Mouse (Mus musculus): Measurements from ENCODE around the gene Rita1. TPM values are rescaled to one million over a fixed set of nuclear protein-coding genes. Genes with fewer than 3 reads are reported as not detected.

Rita1 gene
- total and polyA plus RNA-seq, 3 experiments: 8.4 to 42.4 (median 9.5) TPM

DNA sequence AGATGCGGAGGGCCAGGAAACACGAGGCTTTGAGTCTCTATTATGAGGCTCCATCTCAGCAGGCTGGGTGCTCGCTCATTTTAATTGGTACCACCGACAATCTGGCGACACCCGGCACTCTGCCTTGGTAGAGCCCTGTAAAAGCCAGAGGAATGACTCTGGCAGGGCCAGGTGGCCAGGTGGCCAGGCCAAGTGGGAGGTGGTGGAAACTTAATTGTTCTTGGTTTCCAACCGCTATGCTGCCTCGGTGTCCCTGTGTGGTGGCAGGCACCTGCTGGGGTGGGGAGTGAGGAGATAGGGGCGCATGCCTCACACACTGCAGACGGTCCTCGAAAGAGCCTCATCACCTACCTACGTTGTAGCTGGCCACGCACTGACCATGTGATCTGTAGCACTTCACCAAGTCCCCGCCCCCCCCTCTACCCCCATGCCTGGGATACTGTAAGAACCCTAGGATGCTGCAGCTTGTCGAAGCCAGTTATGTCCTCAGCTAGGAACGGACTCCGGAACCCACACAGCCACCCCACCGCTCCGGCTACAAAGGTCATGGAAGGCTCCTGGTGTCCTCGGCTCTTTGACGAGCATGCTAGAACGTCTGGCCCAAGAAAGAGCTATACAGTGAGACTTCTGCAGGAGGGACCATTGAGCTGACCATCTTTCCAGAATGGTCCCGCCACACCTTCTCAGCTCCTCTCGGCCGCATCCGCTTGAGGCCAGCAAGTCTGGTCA lies 32.3 kb downstream of the Rita1 start:
- no peak for TF ChIP-seq CTCF (IDR thresholded peaks at IDR 0.05; ENCODE audit: low read depth, low read length)
- no peak for TF ChIP-seq GATA1 (IDR thresholded peaks at IDR 0.05; ENCODE audit: borderline replicate concordance, low read length)
- no peak for TF ChIP-seq POLR2AphosphoS5 (IDR thresholded peaks at IDR 0.05; ENCODE audit: insufficient replicate concordance, low read depth, low read length)
- TF ChIP-seq GATA2 (IDR thresholded peaks at IDR 0.05; ENCODE audit: borderline replicate concordance, low read depth, low read length): no peak
- no peak for TF ChIP-seq TAL1 (conservative IDR thresholded peaks at IDR 0.05; ENCODE audit: low read depth, low read length)
- ATAC-seq (ENCODE audit: extremely low read depth, insufficient number of reproducible peaks, low FRiP score, poor library complexity, severe bottlenecking): no peak
- no peaks in the 10 kb centered on the region for H3K27me3 ChIP-seq (ENCODE audit: insufficient read depth, low read length)
- H3K4me3 ChIP-seq (ENCODE audit: low read depth, low read length): no peak overlapping the region
- H3K9me3 ChIP-seq (replicated peaks): no peaks in the 10 kb centered on the region
- peaks cover 87% of the 10 kb centered on the region for H3K36me3 ChIP-seq (replicated peaks)
- H3K4me1 ChIP-seq (ENCODE audit: insufficient read depth, low read depth, low read length): peaks cover 55% of the 10 kb centered on the region
- DNase-seq (ENCODE audit: low spot score): no peak

GRCm38 (mm10) chr5:120579211-120579897 lies 33.0 kb downstream of the Rita1 start:
- H3K4me1 ChIP-seq (ENCODE audit: insufficient read depth, low read depth, low read length): peaks cover 54% of the 10 kb centered on the region
- H3K9me3 ChIP-seq (replicated peaks): no peaks in the 10 kb centered on the region
- H3K27me3 ChIP-seq (ENCODE audit: insufficient read depth, low read length): no peaks in the 10 kb centered on the region
- H3K36me3 ChIP-seq (replicated peaks): peaks cover 87% of the 10 kb centered on the region
- ATAC-seq (ENCODE audit: extremely low read depth, insufficient number of reproducible peaks, low FRiP score, poor library complexity, severe bottlenecking): no peak
- DNase-seq (ENCODE audit: low spot score): no peak
- no peak overlapping the region; the same call in 1 of the 2 replicates for H3K4me3 ChIP-seq (ENCODE audit: low read depth, low read length)
- no peak for TF ChIP-seq GATA1 (IDR thresholded peaks at IDR 0.05; ENCODE audit: borderline replicate concordance, low read length)
- no peak for TF ChIP-seq TAL1 (conservative IDR thresholded peaks at IDR 0.05; ENCODE audit: low read depth, low read length)
- no peak for TF ChIP-seq CTCF (IDR thresholded peaks at IDR 0.05; ENCODE audit: low read depth, low read length)
- TF ChIP-seq GATA2 (IDR thresholded peaks at IDR 0.05; ENCODE audit: borderline replicate concordance, low read depth, low read length): no peak
- no peak; the same call in 1 of the 2 replicates for TF ChIP-seq POLR2AphosphoS5 (IDR thresholded peaks at IDR 0.05; ENCODE audit: insufficient replicate concordance, low read depth, low read length)

DNA sequence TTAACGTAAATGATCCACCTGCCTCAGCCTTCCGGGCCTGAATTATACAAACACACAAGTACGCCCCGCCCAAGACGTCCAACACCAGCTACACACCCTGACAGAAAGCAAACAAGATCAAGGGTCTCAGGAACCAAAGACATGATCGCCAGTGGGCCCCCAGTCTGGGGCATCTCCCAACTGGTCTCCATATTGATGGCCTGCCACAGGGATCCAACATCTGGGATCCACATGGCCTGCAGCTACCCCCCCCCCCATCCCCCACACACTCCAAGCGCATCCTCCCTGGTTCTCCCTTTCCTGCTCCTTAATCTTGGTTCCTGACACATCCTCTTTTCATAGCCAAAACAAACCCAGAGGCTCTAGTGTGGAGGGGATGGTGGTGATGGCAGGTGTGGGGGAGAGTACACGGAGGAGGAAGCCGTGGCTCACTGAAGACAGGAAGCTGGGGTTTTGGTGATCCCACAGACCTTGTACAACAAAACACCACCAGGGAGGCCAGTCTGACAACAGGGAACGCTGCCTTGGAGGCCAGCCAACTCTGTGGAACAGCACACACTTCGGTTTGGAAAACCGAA lies 33.8 kb downstream of the Rita1 start:
- Histone ChIP-seq H3K27me3 (ENCODE audit: insufficient read depth, low read length) (no peaks in the 10 kb centered on the region), H3K9me3 (replicated peaks) (no peaks in the 10 kb centered on the region), H3K36me3 (replicated peaks) (peaks cover 85% of the 10 kb centered on the region), H3K4me1 (ENCODE audit: insufficient read depth, low read depth, low read length) (peaks cover 51% of the 10 kb centered on the region), H3K4me3 (ENCODE audit: low read depth, low read length) (no peak overlapping the region; the same call in 1 of the 2 replicates)
- ATAC-seq (ENCODE audit: extremely low read depth, insufficient number of reproducible peaks, low FRiP score, poor library complexity, severe bottlenecking) (no peak), DNase-seq (ENCODE audit: low spot score) (no peak)
- TF ChIP-seq CTCF (IDR thresholded peaks at IDR 0.05; ENCODE audit: low read depth, low read length) (no peak), POLR2AphosphoS5 (IDR thresholded peaks at IDR 0.05; ENCODE audit: insufficient replicate concordance, low read depth, low read length) (no peak), TAL1 (conservative IDR thresholded peaks at IDR 0.05; ENCODE audit: low read depth, low read length) (no peak), GATA1 (IDR thresholded peaks at IDR 0.05; ENCODE audit: borderline replicate concordance, low read length) (no peak), GATA2 (IDR thresholded peaks at IDR 0.05; ENCODE audit: borderline replicate concordance, low read depth, low read length) (no peak)

DNA sequence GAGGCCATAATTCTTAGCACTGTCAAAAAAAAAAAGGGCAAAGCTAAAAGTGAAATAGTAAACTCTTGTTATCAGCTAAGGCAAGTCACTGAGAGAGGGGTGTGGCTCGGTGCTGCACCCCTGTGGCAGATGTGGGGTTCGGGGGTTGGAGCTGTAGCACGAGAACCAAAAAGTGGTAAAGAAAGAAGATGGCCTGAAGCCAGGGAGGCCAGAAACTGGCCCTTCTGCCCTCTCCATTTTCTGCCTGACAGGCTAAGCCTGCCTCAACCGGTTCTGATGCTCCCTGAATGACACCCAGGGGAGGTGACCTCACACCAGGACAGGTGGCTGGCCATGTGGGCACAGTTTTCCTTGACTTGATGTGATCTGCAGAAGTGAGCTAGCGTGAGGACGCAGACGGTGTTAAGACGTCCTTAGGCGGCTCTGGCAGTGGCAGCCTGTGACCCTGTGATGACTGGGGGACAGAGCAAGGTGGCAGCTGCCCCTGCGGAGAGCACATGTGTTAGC lies 34.4 kb downstream of the Rita1 start:
- peaks cover 85% of the 10 kb centered on the region for H3K36me3 ChIP-seq (replicated peaks)

DNA sequence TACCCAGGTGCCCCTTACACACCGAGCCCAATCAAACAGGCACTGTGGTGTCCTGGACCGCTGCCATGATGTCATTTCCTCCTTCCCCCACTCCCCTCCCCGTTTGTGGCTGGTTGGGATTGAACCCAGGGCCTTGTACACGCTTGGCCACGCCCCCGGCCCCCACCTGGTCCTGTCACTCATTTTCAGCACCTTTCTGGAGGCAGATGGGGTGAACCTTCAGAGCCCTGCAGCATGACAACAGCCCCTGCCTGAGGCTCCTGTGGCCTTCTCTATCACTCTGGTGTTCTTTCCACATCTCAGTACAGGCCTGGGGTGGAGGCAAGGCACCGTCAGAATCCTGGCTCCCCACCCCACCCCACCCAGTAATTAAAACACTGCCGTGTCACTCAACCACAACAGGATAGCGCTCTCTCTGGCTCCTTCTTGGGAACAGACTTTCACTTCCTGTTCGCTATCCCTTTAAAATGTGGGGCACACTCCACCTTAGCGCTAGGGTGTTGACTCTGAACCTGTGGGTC lies 35.5 kb downstream of the Rita1 start:
- peak overlapping the region; percentile 41; the same call in 1 of the 2 replicates for H3K4me3 ChIP-seq (ENCODE audit: low read depth, low read length)

More for the DNA sequence above, 34.4 kb downstream of the Rita1 start:
- TF ChIP-seq GATA2 (IDR thresholded peaks at IDR 0.05; ENCODE audit: borderline replicate concordance, low read depth, low read length) (no peak), POLR2AphosphoS5 (IDR thresholded peaks at IDR 0.05; ENCODE audit: insufficient replicate concordance, low read depth, low read length) (no peak), GATA1 (IDR thresholded peaks at IDR 0.05; ENCODE audit: borderline replicate concordance, low read length) (no peak), TAL1 (conservative IDR thresholded peaks at IDR 0.05; ENCODE audit: low read depth, low read length) (no peak), CTCF (IDR thresholded peaks at IDR 0.05; ENCODE audit: low read depth, low read length) (no peak)
- DNase-seq (ENCODE audit: low spot score) (peak; percentile 71), ATAC-seq (ENCODE audit: extremely low read depth, insufficient number of reproducible peaks, low FRiP score, poor library complexity, severe bottlenecking) (peak; percentile 77)
- Histone ChIP-seq H3K4me1 (ENCODE audit: insufficient read depth, low read depth, low read length) (peaks cover 46% of the 10 kb centered on the region), H3K4me3 (ENCODE audit: low read depth, low read length) (peak overlapping the region; percentile 62; the same call in 1 of the 2 replicates), H3K27me3 (ENCODE audit: insufficient read depth, low read length) (no peaks in the 10 kb centered on the region), H3K9me3 (replicated peaks) (no peaks in the 10 kb centered on the region)

More for the DNA sequence above, 35.5 kb downstream of the Rita1 start:
- Histone ChIP-seq H3K27me3 (ENCODE audit: insufficient read depth, low read length) (no peaks in the 10 kb centered on the region), H3K36me3 (replicated peaks) (peaks cover 86% of the 10 kb centered on the region), H3K9me3 (replicated peaks) (no peaks in the 10 kb centered on the region), H3K4me1 (ENCODE audit: insufficient read depth, low read depth, low read length) (peaks cover 46% of the 10 kb centered on the region)
- no peak; the same call in 1 of the 2 replicates for ATAC-seq (ENCODE audit: extremely low read depth, insufficient number of reproducible peaks, low FRiP score, poor library complexity, severe bottlenecking)
- no peak for DNase-seq (ENCODE audit: low spot score)
- TF ChIP-seq TAL1 (conservative IDR thresholded peaks at IDR 0.05; ENCODE audit: low read depth, low read length): no peak
- TF ChIP-seq CTCF (IDR thresholded peaks at IDR 0.05; ENCODE audit: low read depth, low read length): no peak

Data from G1E (cell line).